Mouse (Mus musculus) frontal cortex, adult 2 months (tissue): Measurements from ENCODE around the gene Ttc28. TPM values are rescaled to one million over a fixed set of nuclear protein-coding genes. Genes with fewer than 3 reads are reported as not detected.
A peak's percentile ranks its signal among the peaks of the same experiment; 100 is the strongest.

Experiments
- DNase-seq, 2 experiments: peaks; one replicate each; pipeline ENCODE4 v3.0.0; 2022; ENCODE audit warnings: low spot score in 1 of 2; ENCODE audit errors: extremely low spot score in 1 of 2
- polyA plus RNA-seq: library from polyadenylated mRNA; depleted of rRNA; stranded (reverse); fragments of >200 nt; gene quantifications from 2 replicates; pipeline ENCODE4 v1.2.3, GENCODE M21; 2012

The Ttc28 gene
- polyA plus RNA-seq, 1 experiment = 7.3 TPM

GRCm38 (mm10) chr5:110948476-110949399 lies 69.1 kb downstream of the Ttc28 start:
- no peak for DNase-seq

- DNase-seq = no peak
Observed at GRCm38 (mm10) chr5:110949791-110950190, 70.2 kb downstream of the Ttc28 start.

DNA sequence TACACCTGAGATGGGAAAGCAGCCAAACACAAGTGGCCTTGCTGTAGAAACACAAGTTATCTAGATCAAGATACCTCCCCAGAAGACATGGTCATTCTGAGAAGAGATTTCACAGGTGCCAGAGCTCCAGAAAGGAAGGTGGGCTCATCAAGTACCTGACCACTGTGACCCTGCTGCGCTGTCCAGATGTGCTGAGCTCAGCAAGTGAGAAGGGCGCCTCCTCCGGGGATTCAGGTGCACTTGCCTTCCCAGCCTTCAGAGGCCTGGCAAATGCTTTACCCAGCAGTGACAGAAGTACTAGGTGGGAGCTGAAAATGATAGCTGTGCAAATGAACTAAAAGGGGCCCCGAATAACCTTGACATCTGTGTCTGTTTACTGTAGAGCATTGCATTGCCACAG lies 78.6 kb downstream of the Ttc28 start:
- DNase-seq = no peak

DNA sequence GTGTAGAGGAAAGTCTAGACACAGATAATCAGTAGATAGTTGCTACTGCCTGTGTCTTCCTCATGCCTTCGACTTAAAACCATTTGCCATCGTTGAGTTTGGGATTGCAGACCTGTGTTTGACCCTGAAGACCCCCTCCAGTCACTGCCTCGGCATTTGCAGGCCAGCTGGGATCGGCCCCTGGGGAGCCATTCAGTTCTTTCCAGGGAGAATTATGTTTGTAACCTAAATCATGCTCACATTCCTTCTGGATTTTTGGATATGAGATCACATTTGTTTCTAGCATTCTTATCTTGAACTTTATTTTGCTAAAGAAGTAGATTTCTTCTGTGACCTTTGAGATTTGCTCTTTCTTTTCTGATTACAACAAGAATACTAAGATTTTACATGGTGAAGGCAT lies 80.5 kb downstream of the Ttc28 start:
- DNase-seq = no peak

GRCm38 (mm10) chr5:110960890-110961289 lies 81.3 kb downstream of the Ttc28 start:
- no peak for DNase-seq

DNA sequence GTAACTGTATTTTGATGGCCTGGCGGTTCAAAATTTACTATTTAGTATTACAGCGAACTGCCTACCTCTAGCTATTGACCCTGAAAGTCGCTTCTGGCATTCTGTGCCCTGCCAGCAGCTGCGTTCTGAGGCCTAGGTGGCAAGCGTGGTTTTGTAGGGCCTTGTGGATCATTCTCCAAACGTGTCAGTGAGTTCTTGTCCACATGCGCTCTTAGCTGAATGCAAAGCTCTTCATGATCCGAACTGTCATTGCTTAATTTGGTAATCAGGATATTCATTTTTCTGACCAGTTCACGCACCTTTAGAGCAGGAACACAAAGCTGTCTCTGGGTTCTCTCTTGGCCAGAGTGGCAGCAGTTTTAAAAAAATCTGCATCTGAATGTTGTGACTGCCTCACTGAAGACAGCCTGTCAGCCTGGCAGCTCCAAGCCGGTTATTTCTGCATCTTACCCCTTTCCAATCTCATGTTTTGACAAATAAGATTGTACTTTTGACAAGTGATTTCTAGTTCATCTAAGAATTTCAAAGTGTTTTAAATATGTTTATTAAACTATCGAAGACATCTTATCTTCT lies 88.0 kb downstream of the Ttc28 start:
- no peak for DNase-seq

DNA sequence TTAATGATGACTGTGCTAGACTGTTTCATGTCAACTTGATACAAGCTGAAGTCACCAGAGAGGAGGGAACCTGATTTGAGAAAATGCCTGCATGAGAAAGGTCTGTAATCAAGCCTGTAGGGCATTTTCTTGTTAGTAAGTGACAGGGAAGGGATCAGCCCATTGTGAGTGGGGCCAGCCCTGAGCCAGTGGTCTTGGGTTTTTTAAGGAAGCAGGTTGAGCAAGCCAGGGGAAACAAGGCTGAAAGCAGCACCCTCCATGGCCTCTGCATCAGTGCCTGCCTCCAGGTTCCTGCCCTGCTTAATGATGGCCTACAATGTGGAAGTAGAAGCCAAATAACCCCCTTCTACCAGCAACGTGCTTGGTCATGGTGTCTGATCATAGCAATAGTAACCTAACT lies 89.0 kb downstream of the Ttc28 start:
- no peak for DNase-seq

DNA sequence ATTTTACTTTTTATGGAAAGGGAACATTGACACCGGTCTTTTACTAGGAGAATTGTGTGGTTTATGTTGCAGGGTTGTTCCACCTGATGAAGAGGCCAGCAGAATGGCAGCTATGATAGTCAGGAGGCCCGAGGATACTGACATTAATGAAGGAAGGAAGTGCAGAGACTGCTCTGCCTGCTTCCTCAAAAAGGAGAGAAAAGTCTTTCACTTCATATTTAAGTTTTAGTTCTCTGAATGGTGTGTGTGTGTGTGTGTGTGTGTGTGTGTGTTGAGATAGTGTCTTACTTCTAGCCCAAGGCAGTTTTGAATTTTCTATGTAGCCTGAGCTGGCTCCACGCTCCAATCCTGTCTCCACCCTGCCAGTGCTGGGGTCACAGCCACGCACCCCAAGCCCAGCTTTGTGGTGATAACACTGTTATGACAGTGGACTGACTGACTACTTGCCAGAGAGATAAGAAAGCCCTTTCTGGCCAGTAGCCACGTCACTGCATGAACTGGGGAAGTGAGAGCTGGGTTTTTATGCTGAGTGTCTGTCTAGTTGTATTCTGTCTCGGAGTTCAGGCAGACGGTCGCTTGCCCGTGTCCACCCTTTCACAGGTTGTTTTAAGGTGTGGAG lies 90.7 kb downstream of the Ttc28 start:
- DNase-seq = no peak

- DNase-seq = no peak
Observed at GRCm38 (mm10) chr5:110976721-110977120, 97.1 kb downstream of the Ttc28 start.

DNA sequence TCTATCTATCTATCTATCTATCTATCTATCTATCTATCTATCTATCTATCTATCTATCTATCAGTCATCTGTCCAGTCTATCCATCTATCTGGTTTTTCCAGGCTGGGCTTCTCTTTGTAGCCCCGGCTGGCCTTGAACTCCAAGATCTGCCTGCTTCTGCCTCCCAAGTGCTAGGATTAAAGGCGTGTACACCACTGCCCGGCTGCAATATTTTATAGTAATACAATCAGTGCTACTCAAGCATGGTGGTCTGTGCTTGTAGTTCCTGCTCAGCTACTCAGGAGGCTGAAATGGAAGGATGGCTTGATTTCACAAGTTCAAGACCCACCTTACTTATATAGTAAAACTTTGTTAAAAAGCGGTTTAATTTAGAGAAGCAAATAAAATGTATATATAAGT lies 98.2 kb downstream of the Ttc28 start:
- no peak for DNase-seq

GRCm38 (mm10) chr5:110978461-110978860 lies 98.9 kb downstream of the Ttc28 start:
- peak; percentile 49 to 81 for DNase-seq

- DNase-seq = no peak
Observed at GRCm38 (mm10) chr5:110979011-110979860, 99.6 kb downstream of the Ttc28 start.

DNA sequence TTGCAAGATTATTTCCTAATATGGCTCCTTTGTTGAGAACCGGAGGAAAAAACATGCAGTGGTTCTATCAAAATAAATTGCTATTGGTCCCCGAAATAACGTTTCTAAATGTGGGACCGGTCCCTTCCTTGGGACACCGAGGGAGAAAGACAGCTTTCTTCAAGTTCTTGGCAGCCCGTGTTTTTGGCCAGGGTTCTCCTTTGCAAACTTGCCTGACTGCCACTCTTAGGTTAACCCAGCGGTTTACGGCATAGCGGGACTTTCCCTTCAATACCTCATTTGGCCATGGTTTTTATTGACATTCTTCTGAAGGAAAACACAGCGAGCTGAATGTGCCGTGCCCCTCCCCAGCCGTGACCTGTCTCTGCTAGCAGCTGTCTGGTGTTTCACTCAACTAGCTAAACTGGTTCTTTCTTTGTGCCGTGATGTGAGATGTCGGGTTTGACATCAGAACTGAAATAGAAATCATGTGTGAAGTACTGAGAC lies 100.3 kb downstream of the Ttc28 start:
- peak in 1 of 2 experiments; percentile 26 for DNase-seq

- DNase-seq = no peak
Observed at GRCm38 (mm10) chr5:110980576-110980975, 101.0 kb downstream of the Ttc28 start.

GRCm38 (mm10) chr5:110982436-110982835 lies 102.8 kb downstream of the Ttc28 start:
- DNase-seq = peak in 1 of 2 experiments; percentile 42

DNA sequence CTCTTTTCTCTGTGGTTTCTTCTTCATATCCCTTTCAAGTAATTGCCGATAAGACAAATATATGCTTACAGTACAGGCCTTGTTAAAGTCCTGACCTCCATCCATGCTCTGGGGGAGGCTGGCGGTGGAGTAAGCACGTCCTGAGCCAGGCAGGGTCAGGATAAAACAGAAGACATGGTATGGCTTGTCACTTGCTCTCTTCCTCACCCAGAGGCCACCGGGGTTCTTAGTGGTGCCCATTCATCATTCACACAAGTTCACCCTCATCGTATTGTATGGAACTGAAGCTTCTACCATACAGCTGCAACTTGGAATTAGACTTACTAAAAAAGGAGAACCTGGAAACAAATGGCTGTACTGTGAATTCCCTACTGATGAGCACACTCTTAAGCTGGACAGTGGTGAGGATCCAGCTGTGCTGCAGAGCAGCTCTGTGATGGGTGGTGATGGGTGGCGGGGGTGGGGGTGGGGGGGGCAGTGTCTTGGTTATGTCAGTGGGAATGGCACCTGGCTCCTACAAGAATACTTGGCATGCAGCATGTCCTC lies 104.6 kb downstream of the Ttc28 start:
- no peak for DNase-seq

- DNase-seq = peak in 1 of 2 experiments; percentile 28
Observed at GRCm38 (mm10) chr5:110996835-110997539, 117.4 kb downstream of the Ttc28 start.

GRCm38 (mm10) chr5:110997692-110998091 lies 118.1 kb downstream of the Ttc28 start:
- no peak for DNase-seq

GRCm38 (mm10) chr5:110998298-110998697 lies 118.7 kb downstream of the Ttc28 start:
- DNase-seq = no peak

DNA sequence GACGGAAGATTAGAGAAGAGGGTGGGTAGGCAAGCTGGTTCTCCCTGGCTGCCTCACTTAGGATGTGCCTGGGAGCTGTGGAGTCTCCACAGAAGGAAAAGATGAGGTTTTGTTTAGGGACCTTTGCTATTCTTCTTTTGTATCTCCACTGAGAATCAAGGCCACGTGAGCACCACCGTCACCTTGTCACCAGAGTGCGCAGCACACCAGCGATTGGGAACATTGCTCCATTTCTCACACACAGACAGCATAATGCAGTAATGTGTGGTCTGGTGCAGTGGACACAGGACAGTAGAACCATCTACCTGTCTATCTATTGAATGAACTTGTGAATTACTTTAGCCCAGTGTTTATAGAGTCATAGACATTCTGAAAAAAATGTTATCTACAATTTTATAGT lies 121.3 kb downstream of the Ttc28 start:
- no peak for DNase-seq
